Mouse (Mus musculus): Measurements from ENCODE around the gene Snap25.

Gene Snap25

DNA sequence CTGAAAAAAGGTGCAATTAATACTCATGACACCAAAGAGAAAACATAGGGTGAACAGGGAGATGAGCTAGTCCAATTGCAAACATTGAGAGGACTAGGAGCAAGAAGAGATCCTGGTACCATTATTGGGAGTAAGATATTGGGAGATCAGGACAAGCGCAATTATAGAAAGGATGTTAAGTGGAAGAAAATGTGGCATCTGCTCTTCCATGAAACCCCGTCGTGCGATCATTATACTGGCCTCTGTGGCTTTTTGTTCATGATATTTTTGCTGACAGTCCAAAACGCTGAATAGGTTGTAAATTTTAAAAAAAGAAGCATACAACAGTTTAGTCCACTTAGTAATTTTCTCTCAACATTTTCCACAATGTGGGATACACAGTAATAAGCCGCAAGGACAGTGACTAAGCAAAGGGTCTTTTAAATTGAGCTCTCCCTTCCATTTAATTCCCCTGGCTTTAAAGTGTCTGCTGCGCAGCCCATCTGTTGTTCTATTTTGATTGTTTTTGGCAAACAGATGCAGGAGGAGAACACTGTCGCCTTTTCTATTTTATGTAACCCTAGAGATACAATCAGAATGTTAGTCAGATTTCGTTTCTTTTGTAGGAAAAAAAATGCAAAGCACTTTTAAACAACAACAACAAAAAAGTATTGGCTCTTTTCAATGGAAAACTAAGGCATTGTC is 103.6 kb downstream of the Snap25 start:
- no peak for DNase-seq

DNA sequence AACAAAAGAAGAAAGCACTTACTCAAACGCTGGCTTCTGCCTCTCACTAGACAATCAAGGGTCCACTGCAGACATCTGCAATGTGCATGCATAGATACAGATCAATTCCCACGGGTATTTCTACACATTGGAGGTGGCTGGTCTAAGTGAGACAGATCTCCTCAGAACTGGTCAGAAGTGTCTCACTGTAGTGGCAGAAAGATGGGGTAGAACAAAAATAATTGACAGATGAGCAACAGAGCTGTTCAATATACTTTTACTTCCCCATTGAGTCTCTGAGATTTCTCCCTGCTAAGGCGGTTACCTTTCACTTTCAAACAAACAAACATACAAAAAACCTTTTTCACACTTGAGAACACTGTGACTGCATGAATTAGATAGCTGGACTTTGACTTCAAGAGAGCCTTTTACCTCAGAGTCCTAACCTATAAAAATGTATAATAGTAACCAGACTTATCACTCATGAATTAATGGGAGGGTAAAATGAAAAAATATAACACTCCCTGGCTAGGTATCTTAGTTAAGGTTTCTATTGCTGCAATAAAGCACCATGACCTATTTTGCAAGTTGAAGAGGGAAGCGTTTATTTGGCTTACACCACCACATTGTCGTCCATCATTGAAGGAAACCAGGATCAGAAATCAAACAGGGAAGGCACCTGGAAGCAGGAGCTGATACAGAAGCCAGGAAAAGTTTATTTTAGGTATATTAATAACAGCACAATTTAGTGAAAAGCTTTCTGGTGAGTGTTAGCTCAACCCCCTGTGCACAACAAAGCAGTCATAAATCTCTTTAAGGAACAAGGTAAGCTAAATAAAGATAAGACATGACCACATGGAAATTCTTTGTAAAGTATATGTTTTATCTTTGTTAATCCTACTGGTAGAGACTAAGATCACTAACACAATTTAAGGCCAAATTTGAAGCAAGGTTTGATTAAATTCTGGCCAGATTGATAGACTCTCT is 110.8 kb downstream of the Snap25 start:
- DNase-seq: no peak

DNA sequence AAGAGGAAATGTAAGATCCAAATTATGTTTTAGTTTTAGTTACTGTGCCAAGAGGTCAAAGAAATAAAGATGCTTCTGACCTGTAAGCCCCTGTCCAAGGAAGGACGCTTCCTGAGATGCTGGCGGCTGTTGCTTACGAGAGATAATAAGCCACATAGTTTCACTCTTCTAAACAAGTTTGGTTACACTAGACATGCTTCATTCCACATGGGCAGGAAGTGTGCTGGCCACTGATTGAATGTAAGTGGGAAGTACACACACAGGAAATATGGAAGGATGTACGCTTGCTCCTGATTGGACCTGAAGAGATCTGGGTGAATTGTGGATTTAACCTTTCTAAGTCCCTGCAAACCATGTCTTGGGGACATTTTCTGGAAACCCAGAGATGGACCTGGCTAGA is 114.4 kb downstream of the Snap25 start:
- no peak for DNase-seq

All from lung, postnatal 36 days (tissue).